Mouse (Mus musculus): ENCODE measurements around the gene Gjc2.

DNA sequence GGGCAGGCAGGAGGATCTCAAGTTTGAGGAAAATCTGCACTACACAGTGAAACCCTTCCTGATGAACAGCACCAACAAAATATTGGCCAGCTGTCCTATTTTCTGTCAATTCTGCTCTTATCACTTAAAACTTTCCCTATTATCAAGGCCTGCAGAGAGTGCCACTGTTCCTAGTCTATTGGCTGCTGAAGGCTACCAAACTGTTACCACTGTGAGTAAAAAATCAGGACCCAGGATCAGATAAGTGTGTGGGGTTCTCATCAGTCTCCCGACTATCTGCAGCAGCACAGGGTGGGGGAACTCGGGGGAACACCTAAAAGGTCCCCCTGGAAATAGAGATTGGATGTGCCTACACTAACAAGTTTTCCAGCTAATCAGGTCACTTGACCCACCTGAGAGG is 42.2 kb upstream of the Gjc2 start:
- TF ChIP-seq CTCF (IDR thresholded peaks at IDR 0.05; ENCODE audit: insufficient read depth, low read length) (no peak), POLR2A (IDR thresholded peaks at IDR 0.05; ENCODE audit: borderline replicate concordance, extremely low read depth, low read depth, low read length) (no peak)
